Mouse (Mus musculus) left cerebral cortex, postnatal 14 days (tissue): ENCODE measurements around the gene Olfr77. TPM values are rescaled to one million over a fixed set of nuclear protein-coding genes. Genes with fewer than 3 reads are reported as not detected.

Experiments
- DNase-seq, 2 experiments: peaks; one replicate each; pipeline ENCODE4 v3.0.0; 2021 to 2022; ENCODE audit warnings: low spot score in 2 of 2, mixed read lengths in 1 of 2
- intact Hi-C: fragments of 180-260 bp; cut with DNase I; formaldehyde crosslinking; loops from one replicate; pipeline ENCODE4 v1.15.1; 2025
- long read RNA-seq, 2 experiments: library from polyadenylated mRNA; stranded (forward); transcript quantifications; one replicate each; pipeline ENCODE4 v2.0.0; 2021
- total RNA-seq, 2 experiments: library from RNA; stranded (reverse); gene quantifications; 2 replicates each; pipeline ENCODE4 v1.2.3; 2021

Gene Olfr77
- total RNA-seq: not detected
- long read RNA-seq, experiment 1: 0 reads
- long read RNA-seq, experiment 2: 0 reads

DNA sequence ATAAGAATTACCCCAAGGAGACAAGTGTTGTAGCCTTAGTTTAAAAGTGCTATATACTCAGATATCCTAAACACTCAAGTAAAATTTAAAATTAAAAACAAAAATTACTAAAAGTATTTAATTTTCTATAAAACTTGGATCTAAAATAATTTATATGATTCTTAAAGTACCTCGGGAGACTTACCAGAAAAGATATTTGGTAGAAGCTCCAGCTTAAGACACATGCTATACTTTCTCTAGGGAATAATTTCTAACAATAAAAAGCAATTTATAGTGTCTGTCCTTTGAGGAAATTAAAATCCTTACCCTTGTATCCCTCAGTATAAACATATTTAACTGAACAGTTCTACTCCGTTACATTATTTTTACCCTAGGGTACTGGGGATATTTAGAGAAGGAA lies at the start of gene Olfr77:
Olfr77 (plus strand) TSS at position 301 of the 400 bp plus-strand sequence.
- intact Hi-C loops: no loop called here
- DNase-seq: no peak

DNA sequence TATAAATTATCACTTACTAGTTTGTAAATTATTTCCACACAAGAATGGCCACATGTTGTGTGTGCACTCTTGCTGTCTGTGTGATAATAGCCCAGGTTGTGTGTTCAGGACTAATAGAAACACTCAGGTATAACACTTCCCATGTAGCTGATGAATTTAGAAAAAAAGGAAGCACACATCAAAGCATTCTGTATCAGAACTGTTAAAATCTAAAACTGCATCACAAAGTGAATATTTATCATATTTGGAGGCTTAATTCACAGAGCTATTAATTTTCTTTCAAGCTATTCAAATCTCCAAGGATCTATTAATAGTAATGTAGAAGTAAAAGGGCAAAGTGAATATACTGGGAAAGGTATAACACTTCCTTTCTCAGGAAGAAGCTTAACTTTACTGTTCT lies 28.8 kb upstream of the Olfr77 start, which contains the start of gene Olfr862:
Olfr862 (minus strand) TSS at position 101 of the 400 bp plus-strand sequence.
- intact Hi-C loops: no loop called here
- DNase-seq: no peak

DNA sequence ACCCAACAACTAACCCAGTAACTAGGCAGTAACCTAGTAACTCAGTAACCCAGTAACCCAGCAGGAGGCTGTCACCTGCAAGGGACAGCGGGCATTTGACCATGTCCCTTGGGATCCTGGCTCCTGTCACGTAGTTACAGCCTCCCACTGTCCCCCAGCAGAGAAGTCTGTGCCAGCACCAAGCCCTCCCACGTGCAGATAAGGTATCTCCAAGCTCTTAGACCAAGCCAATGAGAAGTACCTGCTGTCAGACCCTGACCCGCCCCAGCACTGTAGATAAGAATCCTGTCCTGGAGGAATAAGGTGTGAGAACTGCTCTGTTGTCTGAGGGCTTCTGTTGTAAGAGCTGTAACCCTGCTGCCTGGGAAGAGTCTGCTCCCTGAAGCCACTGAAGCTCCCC lies 5.5 kb upstream of the Olfr77 start:
- no peak for DNase-seq
- intact Hi-C loops: no loop called here

Other genes starting within 250 kb of the Olfr77 start
- gene Olfr857, start 207.4 kb upstream of the Olfr77 start, total RNA-seq: not detected
- gene Olfr58, start 136.6 kb upstream of the Olfr77 start, total RNA-seq: not detected
- not detected for gene Olfr859, start 112.0 kb upstream of the Olfr77 start, total RNA-seq
- not detected for gene Olfr860, start 67.1 kb upstream of the Olfr77 start, total RNA-seq
- gene Olfr862, start 28.9 kb upstream of the Olfr77 start, total RNA-seq: not detected
- not detected for gene Olfr866, start 111.2 kb downstream of the Olfr77 start, total RNA-seq
- not detected for gene Olfr867, start 140.7 kb downstream of the Olfr77 start, total RNA-seq
- gene Olfr868, start 181.8 kb downstream of the Olfr77 start, total RNA-seq: not detected
- gene Olfr869, start 212.1 kb downstream of the Olfr77 start, total RNA-seq: not detected